Mouse (Mus musculus) adrenal gland, adult 10 weeks (tissue): ENCODE results near the gene Tmem50a. TPM values are rescaled to one million over a fixed set of nuclear protein-coding genes. Genes with fewer than 3 reads are reported as not detected.

Experiments used
- polyA plus RNA-seq: library from polyadenylated mRNA; stranded (reverse); fragments of 350-450 nt; fragmentation: Illumina TruSeq; extraction: RNeasy Lipid Tissue Mini Kit (QIAGEN cat#74804); gene quantifications from one replicate; pipeline ENCODE4 v1.2.3, GENCODE M21; 2014; ENCODE audit warnings: low read depth, low replicate concordance

The Tmem50a gene
- 136 TPM for polyA plus RNA-seq

GRCm38 (mm10) chr4:134914864-134915209 lies at the start of gene Tmem50a:
Gene Tmem50a (minus strand): TSS chr4:134915024.

DNA sequence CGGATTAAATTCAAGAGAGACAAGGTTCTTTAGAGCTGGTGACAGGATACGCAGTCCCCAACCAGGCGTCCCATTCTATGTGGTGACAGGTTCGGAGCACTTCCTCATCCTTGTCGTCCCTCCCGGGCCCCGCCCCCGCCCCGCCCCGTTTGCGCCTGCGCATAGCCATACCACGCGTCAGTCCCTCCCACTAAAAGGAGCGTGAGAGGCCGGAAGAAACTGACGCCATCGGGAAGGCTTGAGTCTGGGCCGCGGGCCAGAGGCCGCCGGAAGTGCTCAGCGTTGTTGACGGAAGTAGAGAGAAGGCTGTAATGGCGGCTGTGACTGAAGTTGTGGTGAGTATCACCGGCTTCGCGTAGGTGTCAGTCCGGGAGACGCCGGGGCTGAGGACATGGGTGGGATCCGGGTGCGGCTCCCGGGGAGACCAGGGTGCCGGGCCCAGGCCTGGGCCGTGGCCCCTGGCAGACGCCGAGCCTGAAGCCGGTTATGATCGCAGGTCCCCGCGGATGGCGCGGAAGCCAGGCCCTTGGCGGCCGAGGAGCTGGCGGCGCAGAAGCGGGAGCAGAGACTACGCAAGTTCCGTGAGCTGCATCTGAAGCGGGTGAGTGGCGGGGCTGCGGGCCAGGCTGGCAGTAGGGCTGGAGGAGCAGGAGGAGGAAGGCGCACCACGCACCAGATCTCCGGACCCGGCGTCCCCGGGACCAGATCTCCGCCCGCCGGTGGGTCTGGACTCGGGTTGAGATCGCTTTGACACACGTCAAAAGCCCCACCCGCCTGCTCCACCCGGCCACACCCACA lies 16.1 kb upstream of the Tmem50a start, which contains the start of gene Syf2:
Gene Syf2 (plus strand): TSS at position 215 of the 798 bp plus-strand sequence.

DNA sequence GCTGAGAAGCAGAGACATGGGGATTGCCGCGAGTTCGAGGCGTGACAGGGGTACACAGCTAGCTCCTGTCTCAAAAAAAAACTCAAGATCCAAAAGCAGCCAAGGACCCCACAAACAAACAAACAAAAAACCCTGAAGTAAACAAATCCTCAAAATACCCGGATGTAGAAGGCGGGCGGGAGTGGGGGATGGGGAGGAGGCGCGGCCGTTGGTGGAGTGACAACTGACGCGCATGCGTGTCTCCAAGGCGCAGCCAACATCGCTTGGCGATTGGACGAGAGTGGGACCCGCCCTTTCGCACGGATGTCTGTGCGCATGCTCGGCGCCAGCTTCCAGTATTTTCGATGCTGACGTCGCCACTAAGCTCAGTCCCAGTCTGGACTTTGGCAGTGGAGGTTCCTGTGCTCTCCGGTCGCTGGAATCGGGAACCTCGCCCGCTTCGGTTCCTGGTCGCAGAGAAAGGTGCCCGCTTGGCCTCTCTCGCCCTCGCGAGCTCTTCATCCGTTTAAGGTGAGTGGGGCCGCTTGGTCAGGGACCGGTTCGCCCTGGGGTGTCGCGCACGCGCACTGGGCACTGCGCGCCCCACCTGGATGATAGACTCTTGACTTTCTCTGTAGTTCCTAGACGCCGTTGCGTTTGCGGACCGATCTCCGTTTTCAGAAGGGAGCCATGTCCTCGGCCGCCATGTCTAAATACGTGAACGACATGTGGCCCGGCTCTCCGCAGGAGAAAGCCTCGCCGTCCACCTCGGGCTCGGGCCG lies 8.6 kb upstream of the Tmem50a start, which contains the start of gene Rsrp1:
Gene Rsrp1 (plus strand): TSS at position 335 of the 761 bp plus-strand sequence.

GRCm38 (mm10) chr4:134863937-134864729 lies 50.7 kb downstream of the Tmem50a start, which contains the start of gene Rhd:
Gene Rhd (plus strand): TSS chr4:134864536.

GRCm38 (mm10) chr4:134853259-134853636 lies 61.6 kb downstream of the Tmem50a start, which contains the start of gene Maco1:
Gene Maco1 (minus strand): TSS chr4:134853345.

Other genes starting within 250 kb of the Tmem50a start
- gene Man1c1, start 210.7 kb downstream of the Tmem50a start, polyA plus RNA-seq = 11.4 TPM
- gene Ldlrap1, start 147.0 kb downstream of the Tmem50a start, polyA plus RNA-seq = 3.1 TPM
- gene Maco1, start 61.7 kb downstream of the Tmem50a start, polyA plus RNA-seq = 41.8 TPM
- not detected for gene Rhd, start 50.5 kb downstream of the Tmem50a start, polyA plus RNA-seq
- 959 TPM for gene Rsrp1, start 8.6 kb upstream of the Tmem50a start, polyA plus RNA-seq
- gene Syf2, start 15.9 kb upstream of the Tmem50a start, polyA plus RNA-seq = 93.8 TPM
- gene Runx3, start 205.6 kb upstream of the Tmem50a start, polyA plus RNA-seq = 0.41 TPM